Mouse (Mus musculus): Measurements from ENCODE around the gene Ccdc70.
"Not testable (repeated sequence)": the region's sequence is repeated elsewhere in the genome, so short reads cannot be mapped to it uniquely, and the experiment has no call there.

The Ccdc70 gene

GRCm38 (mm10) chr8:21969475-21969874 is at the start of gene Ccdc70:
Ccdc70 (plus strand) TSS chr8:21969775.
- DNase-seq = no peak

GRCm38 (mm10) chr8:21930754-21931153 is 38.8 kb upstream of the Ccdc70 start:
- DNase-seq = not testable (repeated sequence)

GRCm38 (mm10) chr8:21932610-21933009 is 37.0 kb upstream of the Ccdc70 start, which contains the start of gene Defb15:
Defb15 (minus strand) TSS chr8:21932710.
- no peak for DNase-seq

- DNase-seq = not testable (repeated sequence)
These were observed 31.5 kb upstream of the Ccdc70 start, which contains the start of gene Defb35 for GRCm38 (mm10) chr8:21938052-21938451. Defb35 (plus strand) TSS chr8:21938352.

- no peak for DNase-seq
These were observed 23.1 kb upstream of the Ccdc70 start, which contains the start of gene Defb13 for GRCm38 (mm10) chr8:21946462-21946861. Defb13 (plus strand) TSS chr8:21946762.

GRCm38 (mm10) chr8:21947311-21948017 is 22.1 kb upstream of the Ccdc70 start:
- no peak for DNase-seq

- DNase-seq = peak; percentile 4
These were observed 14.3 kb upstream of the Ccdc70 start for GRCm38 (mm10) chr8:21955321-21955720.

GRCm38 (mm10) chr8:21956336-21956735 is 13.2 kb upstream of the Ccdc70 start:
- no peak for DNase-seq

GRCm38 (mm10) chr8:21958414-21958813 is 11.2 kb upstream of the Ccdc70 start, which contains the start of gene Fam90a1a:
Fam90a1a (plus strand) TSS chr8:21958714.
- no peak for DNase-seq

- no peak for DNase-seq
These were observed 2.9 kb upstream of the Ccdc70 start for GRCm38 (mm10) chr8:21966646-21967045.

GRCm38 (mm10) chr8:21978193-21978592 is 8.6 kb downstream of the Ccdc70 start:
- DNase-seq = no peak

- DNase-seq = peak; percentile 11
These were observed 12.2 kb downstream of the Ccdc70 start for GRCm38 (mm10) chr8:21981664-21982337.

GRCm38 (mm10) chr8:21992184-21992583 is 22.6 kb downstream of the Ccdc70 start:
- peak; percentile 37 for DNase-seq

GRCm38 (mm10) chr8:21995181-21995580 is 25.6 kb downstream of the Ccdc70 start:
- DNase-seq = no peak

- no peak for DNase-seq
These were observed 35.4 kb downstream of the Ccdc70 start for GRCm38 (mm10) chr8:22004750-22005522.

GRCm38 (mm10) chr8:22006423-22006822 is 36.8 kb downstream of the Ccdc70 start:
- DNase-seq = no peak

- no peak for DNase-seq
These were observed 39.8 kb downstream of the Ccdc70 start for GRCm38 (mm10) chr8:22009403-22009802.

- no peak for DNase-seq
These were observed 43.6 kb downstream of the Ccdc70 start for GRCm38 (mm10) chr8:22013034-22013707.

- no peak for DNase-seq
These were observed 48.2 kb downstream of the Ccdc70 start for GRCm38 (mm10) chr8:22017731-22018130.

GRCm38 (mm10) chr8:22019498-22019897 is 49.9 kb downstream of the Ccdc70 start:
- no peak for DNase-seq

GRCm38 (mm10) chr8:22022244-22022643 is 52.7 kb downstream of the Ccdc70 start:
- DNase-seq = no peak

Data from cerebellum, adult 11 months (tissue).